Mouse (Mus musculus): Measurements from ENCODE around the gene Gls.

DNA sequence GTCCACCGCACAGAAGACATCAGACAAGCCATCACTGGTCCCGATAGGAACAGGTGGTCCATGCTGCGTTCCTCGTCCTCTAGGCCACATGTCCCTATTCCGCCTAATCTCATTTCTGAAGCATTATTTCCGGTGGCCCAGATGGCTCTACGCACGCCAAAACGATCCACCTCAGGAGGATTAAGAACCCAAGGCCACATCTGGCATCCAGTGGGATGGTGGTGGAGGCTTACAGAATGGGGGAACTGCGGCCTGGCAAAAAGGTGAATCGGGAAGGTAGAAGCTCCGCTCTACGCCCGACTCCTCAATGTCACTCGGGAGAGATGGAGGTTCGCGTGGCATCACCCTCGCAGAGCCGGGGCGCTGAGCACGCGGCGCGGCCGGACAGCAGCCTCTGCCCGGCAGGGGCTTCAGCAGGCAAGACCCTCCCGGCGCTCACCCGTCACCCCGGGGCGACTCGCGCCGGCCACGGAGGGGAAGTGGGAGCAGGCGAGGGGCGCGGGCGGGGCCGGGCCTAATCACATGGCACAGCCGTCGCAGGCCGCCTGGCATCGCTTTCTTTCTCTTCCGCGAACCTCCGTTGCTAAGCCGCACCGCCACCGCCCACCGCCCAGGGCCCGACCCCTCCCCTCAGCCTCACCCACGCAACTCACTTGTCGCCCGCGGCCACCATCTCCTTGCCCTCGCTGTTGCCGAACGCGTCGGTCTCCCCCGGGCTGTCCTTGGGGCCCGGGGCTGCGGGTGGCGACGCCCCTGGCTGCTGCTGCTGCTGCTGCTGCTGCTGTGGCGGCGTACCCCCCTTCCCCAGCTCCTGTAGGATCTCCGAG lies 880 bp downstream of the Gls start:
- TF ChIP-seq CTCF (IDR thresholded peaks at IDR 0.05; ENCODE audit: low read depth) (no peak), EP300 (IDR thresholded peaks at IDR 0.05; ENCODE audit: low read depth) (no peak)
